In the genomic region with DNA sequence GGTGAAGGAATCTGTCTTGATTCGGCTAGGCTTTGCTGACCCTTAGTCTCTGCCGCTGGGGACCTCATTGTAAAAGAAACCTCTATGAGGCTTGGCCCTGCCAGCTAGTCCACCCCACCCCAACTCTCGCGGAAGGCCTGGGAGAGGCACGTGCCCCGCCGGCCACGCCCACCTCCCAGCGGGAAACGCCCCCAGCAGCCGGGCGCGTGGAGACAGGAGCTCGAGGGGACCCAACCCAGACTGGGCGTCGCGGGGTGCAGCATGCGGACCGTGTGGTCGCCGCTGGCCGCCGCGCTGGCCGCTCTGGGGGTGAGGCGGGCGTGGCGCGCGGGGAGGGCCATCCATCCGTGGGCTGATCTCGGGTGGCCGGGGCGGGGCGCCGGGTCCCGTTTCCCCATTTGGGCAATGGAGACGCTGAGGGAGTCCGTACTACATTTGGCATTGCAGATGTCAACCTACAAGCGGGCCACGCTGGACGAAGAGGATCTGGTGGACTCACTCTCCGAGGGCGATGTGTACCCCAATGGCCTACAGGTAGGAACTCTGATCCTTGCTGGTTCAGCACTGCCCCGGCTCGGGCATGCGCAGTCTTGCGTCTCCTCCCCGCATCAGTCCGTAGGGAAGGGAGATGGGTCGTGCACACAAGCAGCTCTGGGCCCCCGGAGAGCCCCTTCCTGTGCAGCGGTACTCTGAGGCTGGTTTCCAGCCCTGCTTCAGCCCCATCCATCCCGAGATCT, we compare ENCODE assay signal across 8 mouse cellular contexts. TPM values are rescaled to one million over a fixed set of nuclear protein-coding genes. Genes with fewer than 3 reads are reported as not detected.
DNase-seq lines count a peak whose midpoint lies in the region; ATAC-seq and TF ChIP-seq lines count a peak whose summit lies in the region.

No protein-coding gene starts in this region.

- no peak for TF ChIP-seq CTCF in gastrocnemius, adult 2 months (IDR thresholded peaks at IDR 0.05)

- intact Hi-C loops in gastrocnemius, adult 2 months (cut with DNase I) = loop anchor here (5.0 kb wide), 1 partner anchor 34 kb away; no protein-coding TSS in a partner anchor

- ATAC-seq in hindbrain, embryonic 14.5 days (ENCODE audit: low FRiP score) = peak; percentile 74
- ATAC-seq in limb, embryonic 14.5 days (ENCODE audit: low FRiP score, low read depth) = peak; percentile 84
- ATAC-seq in midbrain, embryonic 13.5 days = peak; percentile 74

- peak overlapping the region; percentile 79 for H3K4me3 ChIP-seq in gastrocnemius, adult 2 months
- H3K4me3 ChIP-seq in hindbrain, embryonic 14.5 days (replicated peaks; ENCODE audit: low read length) = peak overlapping the region; percentile 48
- H3K4me3 ChIP-seq in limb, embryonic 14.5 days (replicated peaks; ENCODE audit: low read length) = peak overlapping the region; percentile 55
- H3K4me3 ChIP-seq in midbrain, embryonic 13.5 days (replicated peaks) = peak overlapping the region; percentile 49

- H3K9ac ChIP-seq in hindbrain, embryonic 14.5 days = peak overlapping the region; percentile 65
- peak overlapping the region; percentile 46 for H3K9ac ChIP-seq in limb, embryonic 14.5 days (ENCODE audit: low read depth, low read length, severe bottlenecking)
- H3K9ac ChIP-seq in midbrain, embryonic 13.5 days (replicated peaks) = peak overlapping the region; percentile 66

- no peaks in the 10 kb centered on the region for H3K36me3 ChIP-seq in hindbrain, embryonic 14.5 days (replicated peaks; ENCODE audit: control insufficient read depth, insufficient read depth)
- H3K36me3 ChIP-seq in limb, embryonic 14.5 days (ENCODE audit: control insufficient read depth, insufficient read depth, low read length) = no peaks in the 10 kb centered on the region
- H3K36me3 ChIP-seq in midbrain, embryonic 13.5 days = no peaks in the 10 kb centered on the region

- DNase-seq in R1 (ENCODE audit: low read depth, low spot score) = peak; percentile 78
- peak; percentile 46 for DNase-seq in c-Kit-positive CD71-negative TER-119-negative erythroid progenitor cells, embryonic 14.5 days (ENCODE audit: low read depth)
- DNase-seq in gastrocnemius, adult 2 months = peak; percentile 91
- DNase-seq in hindbrain, embryonic 14.5 days (ENCODE audit: low spot score) = peak; percentile 70
- DNase-seq in limb, embryonic 14.5 days (ENCODE audit: low spot score) = peak; percentile 73
- DNase-seq in spleen, postnatal 14 days (ENCODE audit: low spot score in 2 of 2) = peak; percentile 43 to 67
- no peak for DNase-seq in cerebellum, adult 8-10 months

- no peaks in the 10 kb centered on the region for H3K27me3 ChIP-seq in hindbrain, embryonic 14.5 days (ENCODE audit: control insufficient read depth, insufficient read depth, low read length)
- no peaks in the 10 kb centered on the region for H3K27me3 ChIP-seq in limb, embryonic 14.5 days (ENCODE audit: control insufficient read depth, insufficient read depth, low read length)
- H3K27me3 ChIP-seq in midbrain, embryonic 13.5 days = peaks cover 19% of the 10 kb centered on the region

- WGBS in hindbrain, embryonic 14.5 days = 2% methylated on average over 54 of the region's 54 CpGs
- WGBS in limb, embryonic 14.5 days = under 1% methylated on average over 28 of the region's 54 CpGs
- 2% methylated on average over 54 of the region's 54 CpGs for WGBS in midbrain, embryonic 13.5 days

- H3K27ac ChIP-seq in gastrocnemius, adult 2 months = peak overlapping the region; percentile 78
- no peak overlapping the region for H3K27ac ChIP-seq in hindbrain, embryonic 14.5 days
- peak overlapping the region; percentile 26; the same call in 1 of the 2 replicates for H3K27ac ChIP-seq in limb, embryonic 14.5 days (replicated peaks; ENCODE audit: low read depth, low read length)
- no peak overlapping the region for H3K27ac ChIP-seq in midbrain, embryonic 13.5 days

- no peaks in the 10 kb centered on the region for H3K9me3 ChIP-seq in hindbrain, embryonic 14.5 days (ENCODE audit: control insufficient read depth, low read length)
- H3K9me3 ChIP-seq in limb, embryonic 14.5 days (ENCODE audit: control insufficient read depth, low read length) = no peaks in the 10 kb centered on the region
- no peaks in the 10 kb centered on the region for H3K9me3 ChIP-seq in midbrain, embryonic 13.5 days

- peaks cover 30% of the 10 kb centered on the region for H3K4me1 ChIP-seq in hindbrain, embryonic 14.5 days (replicated peaks; ENCODE audit: control insufficient read depth, insufficient read depth, low read length)
- peaks cover 29% of the 10 kb centered on the region for H3K4me1 ChIP-seq in limb, embryonic 14.5 days (ENCODE audit: control insufficient read depth, insufficient read depth, low read length)
- peaks cover 35% of the 10 kb centered on the region for H3K4me1 ChIP-seq in midbrain, embryonic 13.5 days (replicated peaks)

- peak overlapping the region; percentile 91 for H3K4me2 ChIP-seq in hindbrain, embryonic 14.5 days (replicated peaks)
- H3K4me2 ChIP-seq in limb, embryonic 14.5 days (replicated peaks; ENCODE audit: low read depth, low read length, severe bottlenecking) = peak overlapping the region; percentile 74
- H3K4me2 ChIP-seq in midbrain, embryonic 13.5 days (replicated peaks) = peak overlapping the region; percentile 93

- no peak for TF ChIP-seq POLR2A in limb, embryonic 14.5 days (IDR thresholded peaks at IDR 0.05; ENCODE audit: borderline replicate concordance, extremely low read depth, insufficient read depth, insufficient read length)

RNA-seq across cellular contexts. Expression of gene Ece1, which starts 51.5 kb away (rescaled TPM):
- 100 to 1,000 TPM in 1 of 2 experiments, 10 to 100 TPM in 1; 61.6 to 103 TPM for total RNA-seq in gastrocnemius, adult 2 months (2021)
- polyA plus RNA-seq in hindbrain, embryonic 14.5 days (2014; fragmentation: Nextera tagmentation; extraction: Ambion mirVana) = 22.6 and 25.0 TPM in 2 replicates
- polyA plus RNA-seq in limb, embryonic 14.5 days (2012; rRNA removed) = 28.9 and 42.4 TPM in 2 replicates
- polyA plus RNA-seq in limb, embryonic 14.5 days (2014; fragmentation: Nextera tagmentation; extraction: Ambion mirVana) = 44.3 and 45.7 TPM in 2 replicates
- polyA plus RNA-seq in midbrain, embryonic 13.5 days (2015; fragmentation: Nextera tagmentation; extraction: Ambion mirVana) = 12.7 and 19.4 TPM in 2 replicates

Comparison
In these comparisons a context has a peak if more than half of its experiments do, and no peak if none do; other contexts are left out.
1. H3K27ac ChIP-seq: peak in gastrocnemius, adult 2 months (single experiment) and limb, embryonic 14.5 days (single experiment); none in hindbrain, embryonic 14.5 days (single experiment) and midbrain, embryonic 13.5 days (single experiment).
2. Peak in every context shown above with its lines, with median percentiles within 50 percentile points of each other: H3K4me3 ChIP-seq, ATAC-seq, H3K4me2 ChIP-seq and H3K9ac ChIP-seq.